Mouse (Mus musculus): ENCODE measurements at regions not wholly inside any gene's neighbourhood (a gene's known extent, or its start where the extent isn't known, plus 50 kb on each side); places are given as distances from the start of the nearest gene placed in this dataset.

DNA sequence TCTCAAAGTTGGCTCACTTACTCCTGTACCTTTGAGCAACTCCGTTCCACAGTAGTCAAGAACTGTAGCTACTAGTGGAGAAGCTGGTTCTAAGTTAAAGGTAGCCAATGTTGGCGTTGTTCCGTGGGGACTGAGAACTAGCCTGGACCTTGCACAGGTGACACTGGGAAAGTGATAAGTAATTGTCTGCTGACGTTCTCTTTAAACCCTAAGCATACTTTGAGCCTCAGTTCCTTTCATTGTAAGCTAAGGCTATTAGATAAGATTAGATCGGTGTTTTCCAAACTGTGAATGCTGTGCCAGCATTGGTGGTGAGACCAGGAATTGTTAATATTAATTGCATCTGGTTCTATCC, 139.2 kb upstream of the Slc24a5 start:
- TF ChIP-seq TAL1 (conservative IDR thresholded peaks at IDR 0.05; ENCODE audit: low read depth, low read length), result no peak
- TF ChIP-seq POLR2AphosphoS5 (IDR thresholded peaks at IDR 0.05; ENCODE audit: insufficient replicate concordance, low read depth, low read length), result no peak
- no peak for TF ChIP-seq GATA2 (IDR thresholded peaks at IDR 0.05; ENCODE audit: borderline replicate concordance, low read depth, low read length)
- TF ChIP-seq GATA1 (IDR thresholded peaks at IDR 0.05; ENCODE audit: borderline replicate concordance, low read length), result no peak
- TF ChIP-seq CTCF (IDR thresholded peaks at IDR 0.05; ENCODE audit: low read depth, low read length), result no peak
- no peaks in the 10 kb centered on the region for H3K4me1 ChIP-seq (ENCODE audit: insufficient read depth, low read depth, low read length)
- no peaks in the 10 kb centered on the region for H3K36me3 ChIP-seq (replicated peaks)
- no peak overlapping the region for H3K4me3 ChIP-seq (ENCODE audit: low read depth, low read length)
- ATAC-seq (ENCODE audit: extremely low read depth, insufficient number of reproducible peaks, low FRiP score, poor library complexity, severe bottlenecking), result no peak
- no peak for DNase-seq (ENCODE audit: low spot score)
- H3K27me3 ChIP-seq (ENCODE audit: insufficient read depth, low read length), result no peaks in the 10 kb centered on the region
- peaks cover 43% of the 10 kb centered on the region for H3K9me3 ChIP-seq (replicated peaks)

DNA sequence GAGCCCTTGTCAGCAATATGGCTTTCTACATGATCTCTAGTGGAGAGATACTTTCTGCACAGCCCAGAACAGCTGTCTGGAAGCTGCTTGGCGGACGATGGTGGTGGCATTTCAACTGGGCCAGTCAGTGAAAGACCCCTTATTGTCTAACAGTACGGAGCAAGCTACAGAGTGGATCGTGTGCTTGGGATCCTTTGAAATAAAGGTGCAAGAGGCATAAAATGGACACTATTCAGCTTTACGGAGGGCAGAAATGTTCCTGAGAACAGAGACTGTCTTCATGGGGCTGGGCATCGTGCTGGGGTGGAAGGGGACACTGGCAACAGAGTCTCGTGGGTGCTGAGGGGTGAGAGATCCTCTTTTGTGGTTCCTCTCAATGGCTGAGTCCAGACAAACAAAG, 137.2 kb upstream of the Slc24a5 start:
- DNase-seq (ENCODE audit: low spot score), result no peak
- no peak for ATAC-seq (ENCODE audit: extremely low read depth, insufficient number of reproducible peaks, low FRiP score, poor library complexity, severe bottlenecking)
- Histone ChIP-seq H3K27me3 (ENCODE audit: insufficient read depth, low read length) (no peaks in the 10 kb centered on the region), H3K4me1 (ENCODE audit: insufficient read depth, low read depth, low read length) (no peaks in the 10 kb centered on the region), H3K9me3 (replicated peaks) (peaks cover 41% of the 10 kb centered on the region), H3K36me3 (replicated peaks) (no peaks in the 10 kb centered on the region), H3K4me3 (ENCODE audit: low read depth, low read length) (no peak overlapping the region)
- TF ChIP-seq GATA2 (IDR thresholded peaks at IDR 0.05; ENCODE audit: borderline replicate concordance, low read depth, low read length), result no peak

DNA sequence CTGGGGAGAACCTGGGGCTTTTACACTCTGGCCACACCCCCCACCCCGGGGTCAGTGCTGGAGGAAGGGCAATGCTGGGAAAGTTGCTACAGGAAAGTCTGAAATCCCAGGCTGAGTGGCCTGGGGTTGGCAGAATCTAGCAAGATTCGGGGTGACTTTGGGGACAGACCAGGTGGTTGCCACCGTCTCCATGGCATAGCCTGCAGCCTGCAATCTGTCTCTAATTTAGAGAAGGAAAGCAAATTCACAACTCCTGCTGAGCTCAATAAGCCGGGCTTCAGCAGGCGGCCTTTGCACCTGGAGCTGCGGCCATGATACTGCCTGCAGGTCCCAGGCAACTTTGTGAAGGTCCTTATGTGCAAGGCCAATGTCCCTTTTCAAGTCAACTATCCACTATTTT, 135.4 kb upstream of the Slc24a5 start:
- H3K4me3 ChIP-seq (ENCODE audit: low read depth, low read length), result no peak overlapping the region
- H3K27me3 ChIP-seq (ENCODE audit: insufficient read depth, low read length), result no peaks in the 10 kb centered on the region
- no peaks in the 10 kb centered on the region for H3K4me1 ChIP-seq (ENCODE audit: insufficient read depth, low read depth, low read length)
- ATAC-seq (ENCODE audit: extremely low read depth, insufficient number of reproducible peaks, low FRiP score, poor library complexity, severe bottlenecking) (no peak), DNase-seq (ENCODE audit: low spot score) (no peak)
- peaks cover 37% of the 10 kb centered on the region for H3K9me3 ChIP-seq (replicated peaks)
- no peaks in the 10 kb centered on the region for H3K36me3 ChIP-seq (replicated peaks)
- TF ChIP-seq GATA2 (IDR thresholded peaks at IDR 0.05; ENCODE audit: borderline replicate concordance, low read depth, low read length) (no peak), POLR2AphosphoS5 (IDR thresholded peaks at IDR 0.05; ENCODE audit: insufficient replicate concordance, low read depth, low read length) (no peak), TAL1 (conservative IDR thresholded peaks at IDR 0.05; ENCODE audit: low read depth, low read length) (no peak), GATA1 (IDR thresholded peaks at IDR 0.05; ENCODE audit: borderline replicate concordance, low read length) (no peak), CTCF (IDR thresholded peaks at IDR 0.05; ENCODE audit: low read depth, low read length) (no peak)

GRCm38 (mm10) chr2:124933876-124934275, 134.0 kb upstream of the Slc24a5 start:
- ATAC-seq (ENCODE audit: extremely low read depth, insufficient number of reproducible peaks, low FRiP score, poor library complexity, severe bottlenecking), result no peak

GRCm38 (mm10) chr2:124948263-124948781, 119.6 kb upstream of the Slc24a5 start:
- no peak for TF ChIP-seq CTCF (IDR thresholded peaks at IDR 0.05; ENCODE audit: low read depth, low read length)
- TF ChIP-seq TAL1 (conservative IDR thresholded peaks at IDR 0.05; ENCODE audit: low read depth, low read length), result no peak
- no peak for TF ChIP-seq POLR2AphosphoS5 (IDR thresholded peaks at IDR 0.05; ENCODE audit: insufficient replicate concordance, low read depth, low read length)
- Histone ChIP-seq H3K27me3 (ENCODE audit: insufficient read depth, low read length) (no peaks in the 10 kb centered on the region), H3K9me3 (replicated peaks) (peaks cover 43% of the 10 kb centered on the region), H3K36me3 (replicated peaks) (no peaks in the 10 kb centered on the region), H3K4me3 (ENCODE audit: low read depth, low read length) (no peak overlapping the region), H3K4me1 (ENCODE audit: insufficient read depth, low read depth, low read length) (no peaks in the 10 kb centered on the region)
- DNase-seq (ENCODE audit: low spot score), result no peak
- ATAC-seq (ENCODE audit: extremely low read depth, insufficient number of reproducible peaks, low FRiP score, poor library complexity, severe bottlenecking), result no peak

More at GRCm38 (mm10) chr2:124933876-124934275, 134.0 kb upstream of the Slc24a5 start:
- H3K36me3 ChIP-seq (replicated peaks), result no peaks in the 10 kb centered on the region
- H3K27me3 ChIP-seq (ENCODE audit: insufficient read depth, low read length), result no peaks in the 10 kb centered on the region
- no peak for DNase-seq (ENCODE audit: low spot score)
- TF ChIP-seq GATA1 (IDR thresholded peaks at IDR 0.05; ENCODE audit: borderline replicate concordance, low read length) (no peak), POLR2AphosphoS5 (IDR thresholded peaks at IDR 0.05; ENCODE audit: insufficient replicate concordance, low read depth, low read length) (no peak), GATA2 (IDR thresholded peaks at IDR 0.05; ENCODE audit: borderline replicate concordance, low read depth, low read length) (no peak), CTCF (IDR thresholded peaks at IDR 0.05; ENCODE audit: low read depth, low read length) (no peak), TAL1 (conservative IDR thresholded peaks at IDR 0.05; ENCODE audit: low read depth, low read length) (no peak)
- H3K9me3 ChIP-seq (replicated peaks), result peaks cover 31% of the 10 kb centered on the region
- no peaks in the 10 kb centered on the region for H3K4me1 ChIP-seq (ENCODE audit: insufficient read depth, low read depth, low read length)
- no peak overlapping the region for H3K4me3 ChIP-seq (ENCODE audit: low read depth, low read length)

- H3K9me3 ChIP-seq (replicated peaks), result peaks cover 43% of the 10 kb centered on the region
- H3K27me3 ChIP-seq (ENCODE audit: insufficient read depth, low read length), result no peaks in the 10 kb centered on the region
- no peaks in the 10 kb centered on the region for H3K36me3 ChIP-seq (replicated peaks)
- H3K4me3 ChIP-seq (ENCODE audit: low read depth, low read length), result no peak overlapping the region
- no peaks in the 10 kb centered on the region for H3K4me1 ChIP-seq (ENCODE audit: insufficient read depth, low read depth, low read length)
- TF ChIP-seq CTCF (IDR thresholded peaks at IDR 0.05; ENCODE audit: low read depth, low read length) (no peak), GATA2 (IDR thresholded peaks at IDR 0.05; ENCODE audit: borderline replicate concordance, low read depth, low read length) (no peak), GATA1 (IDR thresholded peaks at IDR 0.05; ENCODE audit: borderline replicate concordance, low read length) (no peak), POLR2AphosphoS5 (IDR thresholded peaks at IDR 0.05; ENCODE audit: insufficient replicate concordance, low read depth, low read length) (no peak), TAL1 (conservative IDR thresholded peaks at IDR 0.05; ENCODE audit: low read depth, low read length) (no peak)
- ATAC-seq (ENCODE audit: extremely low read depth, insufficient number of reproducible peaks, low FRiP score, poor library complexity, severe bottlenecking) (no peak), DNase-seq (ENCODE audit: low spot score) (no peak)
These were observed 119.1 kb upstream of the Slc24a5 start for GRCm38 (mm10) chr2:124948812-124949211.

GRCm38 (mm10) chr2:124952212-124952611, 115.7 kb upstream of the Slc24a5 start:
- H3K36me3 ChIP-seq (replicated peaks), result no peaks in the 10 kb centered on the region
- H3K9me3 ChIP-seq (replicated peaks), result peaks cover 49% of the 10 kb centered on the region
- DNase-seq (ENCODE audit: low spot score) (no peak), ATAC-seq (ENCODE audit: extremely low read depth, insufficient number of reproducible peaks, low FRiP score, poor library complexity, severe bottlenecking) (no peak)
- H3K4me1 ChIP-seq (ENCODE audit: insufficient read depth, low read depth, low read length), result no peaks in the 10 kb centered on the region
- no peak overlapping the region for H3K4me3 ChIP-seq (ENCODE audit: low read depth, low read length)
- no peaks in the 10 kb centered on the region for H3K27me3 ChIP-seq (ENCODE audit: insufficient read depth, low read length)
- no peak for TF ChIP-seq GATA2 (IDR thresholded peaks at IDR 0.05; ENCODE audit: borderline replicate concordance, low read depth, low read length)
- TF ChIP-seq POLR2AphosphoS5 (IDR thresholded peaks at IDR 0.05; ENCODE audit: insufficient replicate concordance, low read depth, low read length), result no peak
- no peak for TF ChIP-seq TAL1 (conservative IDR thresholded peaks at IDR 0.05; ENCODE audit: low read depth, low read length)
- TF ChIP-seq CTCF (IDR thresholded peaks at IDR 0.05; ENCODE audit: low read depth, low read length), result no peak

Measured in G1E (cell line).